Mouse (Mus musculus): Measurements from ENCODE around the gene Cytip.

Gene Cytip

DNA sequence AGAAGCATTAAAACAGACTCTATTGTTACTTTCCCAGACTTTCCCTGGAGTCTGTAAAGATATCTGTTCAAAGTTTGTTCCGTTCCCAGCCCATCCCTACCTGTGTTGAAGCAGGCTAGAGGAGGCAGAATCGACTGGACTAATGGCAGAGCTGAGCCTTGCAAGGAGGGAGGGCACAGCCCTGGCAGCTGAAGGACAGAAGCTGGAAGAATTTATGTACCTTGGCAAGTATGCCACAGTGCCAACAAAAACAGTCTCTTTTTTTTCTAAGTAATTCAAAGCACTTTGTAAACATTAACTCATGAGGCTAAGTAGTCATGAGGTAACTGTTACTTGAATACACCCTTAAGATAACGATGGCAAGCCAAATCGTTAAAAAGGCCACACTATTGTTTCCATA is at the start of gene Cytip:
Gene Cytip, minus strand, starts transcription at position 187 of the 400 bp plus-strand sequence.
- in situ Hi-C loops (cut with MboI; ENCODE audit: low pct_unique_long_range_greater_than_20kb in 1 of 2, low sequenced_read_pairs in 2 of 2, unreplicated experiment in 1 of 2): no loop called here

DNA sequence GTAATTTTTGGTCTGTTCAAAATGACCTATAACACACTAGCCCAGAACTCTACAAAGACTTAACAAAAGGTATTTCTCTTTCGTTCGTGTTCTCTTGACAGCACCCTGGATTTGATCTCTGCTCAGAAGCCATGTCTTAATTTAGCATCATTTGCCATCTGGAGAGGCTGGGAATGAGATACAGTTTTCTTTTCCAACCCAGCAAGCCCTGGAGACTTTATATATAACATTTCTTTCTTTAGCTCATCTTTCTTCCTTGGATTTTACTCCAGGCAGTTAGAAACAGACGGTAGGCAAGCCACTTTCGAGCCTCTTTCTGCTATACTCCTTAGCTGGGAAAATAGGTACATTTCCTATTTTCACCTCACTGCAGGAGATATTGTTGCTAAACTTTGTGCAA is 45.3 kb upstream of the Cytip start:
- in situ Hi-C loops (cut with MboI; ENCODE audit: low pct_unique_long_range_greater_than_20kb in 1 of 2, low sequenced_read_pairs in 2 of 2, unreplicated experiment in 1 of 2): no loop called here

DNA sequence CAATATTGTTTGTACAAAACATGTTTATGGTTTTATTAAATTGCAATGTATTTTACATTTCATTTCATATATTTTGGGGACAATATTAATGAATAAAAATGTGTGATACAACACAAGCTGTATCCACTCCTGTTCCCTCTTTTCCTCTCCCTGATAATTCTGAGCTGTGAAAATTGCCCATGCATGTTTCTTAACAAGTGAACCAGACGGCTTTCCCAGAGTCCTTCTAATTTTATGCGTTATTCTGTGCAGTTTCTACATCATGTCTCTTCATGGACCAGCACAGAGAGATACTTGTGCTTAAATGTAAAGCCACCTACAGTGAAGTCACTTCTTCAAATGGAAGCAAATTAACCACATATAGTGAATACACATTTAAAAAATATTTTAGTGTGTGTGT is 42.2 kb upstream of the Cytip start:
- in situ Hi-C loops (cut with MboI; ENCODE audit: low pct_unique_long_range_greater_than_20kb in 1 of 2, low sequenced_read_pairs in 2 of 2, unreplicated experiment in 1 of 2): no loop called here

DNA sequence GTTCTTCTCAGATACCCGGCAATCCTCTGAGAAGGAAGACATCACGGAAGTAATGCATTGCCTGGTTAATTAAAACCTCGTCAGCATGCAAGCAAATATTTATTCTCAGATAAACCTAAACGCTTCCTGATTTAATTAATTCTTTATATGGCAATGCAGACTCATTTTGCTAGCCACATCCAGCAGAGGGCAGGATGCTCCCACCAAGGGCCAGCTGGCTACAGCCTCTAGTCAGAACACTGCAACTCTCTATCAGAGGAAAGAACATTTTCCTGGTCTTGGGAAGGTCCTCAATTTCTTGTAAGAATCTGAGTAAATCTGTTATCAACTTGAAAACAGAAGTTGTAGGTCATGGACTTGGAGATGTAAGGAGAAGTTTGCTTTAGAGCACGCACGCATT is 4.1 kb upstream of the Cytip start:
- in situ Hi-C loops (cut with MboI; ENCODE audit: low pct_unique_long_range_greater_than_20kb in 1 of 2, low sequenced_read_pairs in 2 of 2, unreplicated experiment in 1 of 2): no loop called here

DNA sequence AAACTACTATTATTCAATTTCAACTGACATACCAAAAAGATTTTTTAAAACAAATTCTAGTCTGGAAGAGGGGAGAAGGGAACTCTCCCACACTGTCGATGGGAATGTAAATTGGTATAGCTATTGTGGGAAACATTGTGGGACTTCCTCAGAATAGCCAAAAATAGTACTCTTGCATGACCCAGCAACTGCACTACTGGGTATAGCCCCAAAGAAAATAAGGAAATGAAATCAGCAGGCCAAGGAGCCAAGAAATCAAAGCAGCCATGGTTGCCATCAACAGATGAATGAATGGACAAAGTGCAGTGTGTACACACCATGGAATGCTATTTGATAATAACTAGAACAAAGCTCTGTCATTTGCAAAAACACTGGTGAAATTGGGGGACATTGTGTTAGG is 1.5 kb upstream of the Cytip start:
- in situ Hi-C loops (cut with MboI; ENCODE audit: low pct_unique_long_range_greater_than_20kb in 1 of 2, low sequenced_read_pairs in 2 of 2, unreplicated experiment in 1 of 2): no loop called here

DNA sequence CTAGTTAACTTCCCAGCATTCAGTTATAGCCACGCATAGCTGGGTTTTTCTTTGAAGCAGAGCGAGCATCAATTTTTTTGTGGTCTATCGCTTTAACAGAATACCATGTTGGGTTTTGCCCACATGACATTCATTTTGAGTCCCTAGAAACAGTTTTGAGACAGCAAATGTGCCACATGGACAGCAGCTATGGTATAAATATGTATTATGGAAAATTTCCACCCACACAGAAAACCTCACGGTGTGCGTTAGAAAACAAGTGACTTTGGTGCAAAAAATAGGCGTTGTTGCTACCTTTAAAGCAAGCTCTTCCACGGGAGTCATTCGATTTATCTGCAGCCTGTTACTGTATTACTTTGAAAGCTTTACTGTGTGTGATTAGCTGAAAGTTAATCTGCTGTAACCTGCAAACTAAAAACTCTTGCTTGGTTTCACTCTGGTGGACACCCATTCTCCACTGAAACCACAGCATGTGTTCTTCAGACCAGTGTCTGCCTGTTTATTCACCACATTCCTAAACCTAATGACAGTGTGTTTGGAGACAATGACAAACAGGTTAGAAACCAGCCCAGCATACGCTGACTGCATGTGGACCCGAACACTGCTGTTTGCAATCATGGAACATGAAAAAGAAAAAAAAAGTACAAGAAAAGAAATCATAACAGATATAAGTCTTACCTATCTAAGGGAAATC is 763 bp downstream of the Cytip start:
- in situ Hi-C loops (cut with MboI; ENCODE audit: low pct_unique_long_range_greater_than_20kb in 1 of 2, low sequenced_read_pairs in 2 of 2, unreplicated experiment in 1 of 2): no loop called here

GRCm38 (mm10) chr2:58192160-58192559 is 3.2 kb downstream of the Cytip start:
- in situ Hi-C loops (cut with MboI; ENCODE audit: low pct_unique_long_range_greater_than_20kb in 1 of 2, low sequenced_read_pairs in 2 of 2, unreplicated experiment in 1 of 2): no loop called here

GRCm38 (mm10) chr2:58189501-58189900 is 5.8 kb downstream of the Cytip start:
- in situ Hi-C loops (cut with MboI; ENCODE audit: low pct_unique_long_range_greater_than_20kb in 1 of 2, low sequenced_read_pairs in 2 of 2, unreplicated experiment in 1 of 2): no loop called here

GRCm38 (mm10) chr2:58188903-58189302 is 6.4 kb downstream of the Cytip start:
- in situ Hi-C loops (cut with MboI; ENCODE audit: low pct_unique_long_range_greater_than_20kb in 1 of 2, low sequenced_read_pairs in 2 of 2, unreplicated experiment in 1 of 2): no loop called here

DNA sequence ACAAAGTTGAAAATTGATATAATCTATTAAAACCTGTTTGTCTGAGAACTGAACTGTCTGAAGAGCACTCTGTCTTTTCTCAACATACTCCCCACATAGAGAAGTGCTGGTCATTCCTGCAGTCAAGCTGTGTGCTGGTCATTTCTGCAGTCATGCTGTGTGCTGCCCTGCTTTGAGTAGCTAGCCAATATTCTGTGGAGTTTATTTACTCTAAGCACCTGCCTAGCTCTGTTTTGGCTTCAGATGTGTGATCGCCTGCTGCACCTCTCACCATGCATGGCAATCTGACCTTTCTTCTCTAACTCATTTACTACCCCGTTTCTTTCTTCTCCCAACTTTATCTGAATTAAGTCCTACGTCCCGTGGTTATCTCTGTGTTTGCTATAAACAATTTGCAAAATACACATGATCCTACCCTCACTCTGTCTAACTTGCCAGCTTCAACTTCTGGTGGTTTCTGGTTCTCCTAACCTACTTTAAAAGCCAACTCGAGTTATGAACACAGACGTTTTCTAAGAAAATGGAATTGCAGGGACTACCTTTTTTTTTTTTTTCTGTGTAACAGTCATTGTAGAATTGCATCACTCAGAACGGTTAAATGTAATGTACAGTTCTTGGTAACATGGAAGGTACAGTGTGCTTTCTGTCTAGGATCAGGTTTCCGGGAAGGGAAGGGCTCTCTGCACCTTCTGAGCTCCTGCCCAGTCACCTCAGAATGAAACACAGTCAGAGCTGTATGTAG is 7.9 kb downstream of the Cytip start:
- in situ Hi-C loops (cut with MboI; ENCODE audit: low pct_unique_long_range_greater_than_20kb in 1 of 2, low sequenced_read_pairs in 2 of 2, unreplicated experiment in 1 of 2): no loop called here

DNA sequence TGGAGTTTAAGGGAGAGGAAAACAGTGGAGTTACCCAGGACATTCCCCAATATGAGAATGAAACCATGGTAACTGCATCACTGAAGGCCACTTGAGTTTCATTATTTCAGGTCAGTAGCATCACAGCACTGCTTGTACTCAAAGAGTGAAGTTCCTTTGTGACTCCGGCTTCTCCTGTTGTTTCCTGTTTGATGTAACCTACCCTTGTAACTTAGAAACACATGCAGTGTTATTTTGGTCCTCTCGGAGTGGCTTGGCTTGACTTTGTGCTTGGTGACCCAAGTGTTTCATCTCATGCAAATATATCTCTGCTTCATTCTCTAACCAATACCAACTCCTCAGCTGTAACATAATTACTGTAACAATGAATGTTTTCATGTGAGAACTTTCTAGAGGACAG is 11.1 kb downstream of the Cytip start:
- in situ Hi-C loops (cut with MboI; ENCODE audit: low pct_unique_long_range_greater_than_20kb in 1 of 2, low sequenced_read_pairs in 2 of 2, unreplicated experiment in 1 of 2): no loop called here

GRCm38 (mm10) chr2:58183658-58184057 is 11.7 kb downstream of the Cytip start:
- in situ Hi-C loops (cut with MboI; ENCODE audit: low pct_unique_long_range_greater_than_20kb in 1 of 2, low sequenced_read_pairs in 2 of 2, unreplicated experiment in 1 of 2): no loop called here

GRCm38 (mm10) chr2:58180776-58181175 is 14.6 kb downstream of the Cytip start:
- in situ Hi-C loops (cut with MboI; ENCODE audit: low pct_unique_long_range_greater_than_20kb in 1 of 2, low sequenced_read_pairs in 2 of 2, unreplicated experiment in 1 of 2): no loop called here

DNA sequence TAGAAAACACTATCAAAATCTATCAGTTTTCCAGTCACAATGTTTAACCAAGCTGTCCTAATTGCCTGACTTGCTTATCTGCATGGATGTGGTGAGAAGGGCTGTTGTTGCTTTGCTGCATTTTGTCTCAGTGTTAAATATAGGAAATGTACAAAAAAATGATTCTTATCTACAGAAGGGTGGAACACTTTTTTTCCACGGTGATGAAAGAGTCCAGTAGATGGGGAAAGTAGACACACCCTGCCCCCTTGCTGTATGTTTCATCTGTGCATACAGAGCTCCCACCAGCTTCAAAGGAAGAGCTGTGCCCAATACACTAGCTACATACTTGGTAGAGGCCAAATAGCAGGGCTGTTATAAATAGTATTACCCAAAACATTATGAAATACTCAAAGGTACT is 16.3 kb downstream of the Cytip start:
- in situ Hi-C loops (cut with MboI; ENCODE audit: low pct_unique_long_range_greater_than_20kb in 1 of 2, low sequenced_read_pairs in 2 of 2, unreplicated experiment in 1 of 2): no loop called here

GRCm38 (mm10) chr2:58175392-58176291 is 19.7 kb downstream of the Cytip start:
- in situ Hi-C loops (cut with MboI; ENCODE audit: low pct_unique_long_range_greater_than_20kb in 1 of 2, low sequenced_read_pairs in 2 of 2, unreplicated experiment in 1 of 2): no loop called here

DNA sequence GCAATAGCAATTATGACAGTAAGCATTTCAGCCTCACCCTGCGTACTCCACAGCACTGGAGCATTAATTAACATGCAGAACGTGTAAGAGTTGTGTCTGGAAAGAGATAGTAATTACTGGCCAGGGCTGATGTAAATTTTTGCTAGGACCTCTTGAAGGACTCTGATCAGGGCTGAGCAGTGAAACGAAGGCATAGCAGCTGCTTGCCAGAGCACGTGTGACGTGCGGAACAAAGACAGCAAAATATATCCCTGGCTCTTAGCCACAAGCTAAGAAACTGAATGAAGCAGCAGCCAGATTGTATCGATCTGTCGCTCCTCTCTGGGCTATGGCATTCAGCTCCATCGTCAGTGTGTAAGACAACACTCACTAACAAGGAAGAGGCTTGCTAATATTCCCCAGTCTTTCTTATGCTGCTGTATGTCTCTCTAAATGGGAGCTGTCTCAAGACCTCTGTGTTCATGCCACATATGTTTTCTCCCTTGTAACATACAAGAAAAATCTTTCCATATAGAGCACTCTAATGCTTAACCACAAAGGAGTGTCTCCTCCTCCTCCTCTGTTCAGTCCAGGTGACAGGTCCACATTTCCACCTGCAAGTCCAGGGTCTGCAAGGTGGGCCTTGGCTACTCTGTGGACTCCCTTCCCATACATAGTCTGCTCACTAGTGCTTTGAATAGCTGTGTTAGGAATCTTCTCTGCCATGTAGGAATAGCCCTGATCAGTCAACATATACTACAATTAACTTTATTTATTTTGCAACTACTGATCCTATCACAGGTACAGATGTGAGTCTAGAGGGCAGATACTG is 20.7 kb downstream of the Cytip start:
- in situ Hi-C loops (cut with MboI; ENCODE audit: low pct_unique_long_range_greater_than_20kb in 1 of 2, low sequenced_read_pairs in 2 of 2, unreplicated experiment in 1 of 2): no loop called here

DNA sequence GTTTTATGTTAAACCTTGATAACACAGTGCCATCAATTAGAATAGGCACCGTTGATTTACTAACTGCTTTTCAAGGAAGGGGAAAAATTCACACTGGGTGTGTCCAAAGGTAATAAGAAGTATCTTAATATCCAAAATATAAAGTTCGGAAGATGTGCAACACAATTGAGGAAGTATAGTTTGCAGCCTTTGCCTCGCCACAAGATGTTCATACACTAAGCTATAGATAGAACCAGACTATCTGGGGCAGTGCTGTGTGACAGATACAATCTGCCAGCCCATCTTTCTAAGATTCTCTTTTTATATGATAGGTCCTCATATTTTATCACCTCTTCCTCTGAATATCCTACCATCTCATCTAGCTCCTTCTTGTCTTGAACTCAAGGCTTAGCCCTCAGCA is 22.4 kb downstream of the Cytip start:
- in situ Hi-C loops (cut with MboI; ENCODE audit: low pct_unique_long_range_greater_than_20kb in 1 of 2, low sequenced_read_pairs in 2 of 2, unreplicated experiment in 1 of 2): no loop called here

DNA sequence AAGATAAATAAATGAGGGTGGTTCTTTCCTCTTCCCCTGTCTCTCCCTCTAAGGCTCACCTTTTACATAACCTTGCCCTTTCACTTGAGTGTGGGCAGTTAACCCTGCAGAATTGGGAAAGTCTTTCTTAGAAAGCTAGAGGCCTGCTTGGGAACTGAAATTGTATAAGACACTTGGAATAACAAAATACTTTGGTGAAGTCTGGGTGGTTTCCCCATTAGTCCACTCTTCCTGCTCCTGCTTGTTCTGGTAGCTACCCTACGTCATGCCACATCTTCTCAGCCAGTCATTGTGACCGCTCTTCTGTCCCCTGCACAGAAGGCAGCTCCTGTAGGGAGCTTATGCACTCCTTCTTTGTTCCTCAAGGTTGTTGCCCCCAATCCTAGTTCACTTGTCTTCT is 26.2 kb downstream of the Cytip start:
- in situ Hi-C loops (cut with MboI; ENCODE audit: low pct_unique_long_range_greater_than_20kb in 1 of 2, low sequenced_read_pairs in 2 of 2, unreplicated experiment in 1 of 2): no loop called here
